Comparison of ENCODE assay signal across 8 mouse cellular contexts in genomic region chr17:24140845-24141424, GRCm38 (mm10). TPM values are rescaled to one million over a fixed set of nuclear protein-coding genes. Genes with fewer than 3 reads are reported as not detected.
DNase-seq lines count a peak whose midpoint lies in the region; ATAC-seq and TF ChIP-seq lines count a peak whose summit lies in the region.

No protein-coding gene starts in this region.

- H3K9me3 ChIP-seq in forebrain, embryonic 10.5 days = no peaks in the 10 kb centered on the region
- H3K9me3 ChIP-seq in lung, embryonic 16.5 days (ENCODE audit: control insufficient read depth, low read length) = no peaks in the 10 kb centered on the region

- peak; percentile 56 for ATAC-seq in lung, embryonic 16.5 days (ENCODE audit: low read depth)
- no peak for ATAC-seq in frontal cortex, adult (ENCODE audit: low TSS enrichment)

- no peak for TF ChIP-seq CTCF in layer of hippocampus, adult 2 months (conservative IDR thresholded peaks at IDR 0.05)

- H3K27me3 ChIP-seq in forebrain, embryonic 10.5 days (ENCODE audit: poor library complexity, severe bottlenecking) = no peaks in the 10 kb centered on the region
- no peaks in the 10 kb centered on the region for H3K27me3 ChIP-seq in lung, embryonic 16.5 days (ENCODE audit: control insufficient read depth, insufficient read depth, low read depth, low read length)

- H3K27ac ChIP-seq in layer of hippocampus, adult 2 months = peak overlapping the region; percentile 98
- peak overlapping the region; percentile 93 for H3K27ac ChIP-seq in forebrain, embryonic 10.5 days
- H3K27ac ChIP-seq in lung, embryonic 16.5 days (ENCODE audit: low read length) = peak overlapping the region; percentile 86

- H3K36me3 ChIP-seq in forebrain, embryonic 10.5 days (replicated peaks) = no peaks in the 10 kb centered on the region; the same call in 1 of the 2 replicates
- no peaks in the 10 kb centered on the region for H3K36me3 ChIP-seq in lung, embryonic 16.5 days (ENCODE audit: control insufficient read depth, insufficient read depth, low read length)

- H3K4me2 ChIP-seq in lung, embryonic 16.5 days (ENCODE audit: low read depth, low read length) = peak overlapping the region; percentile 84

- peak overlapping the region; percentile 91 for H3K4me3 ChIP-seq in layer of hippocampus, adult 2 months
- H3K4me3 ChIP-seq in forebrain, embryonic 10.5 days = peak overlapping the region; percentile 100
- H3K4me3 ChIP-seq in lung, embryonic 16.5 days (ENCODE audit: low read length) = peak overlapping the region; percentile 97

- under 1% methylated on average over 43 of the region's 43 CpGs for WGBS in forebrain, embryonic 10.5 days
- under 1% methylated on average over 24 of the region's 43 CpGs for WGBS in lung, embryonic 16.5 days

- H3K9ac ChIP-seq in lung, embryonic 16.5 days (ENCODE audit: low read length) = peak overlapping the region; percentile 95

- no peak for DNase-seq in layer of hippocampus, adult 2 months (ENCODE audit: low spot score in 2 of 2)
- DNase-seq in layer of hippocampus, postnatal 36 days = no peak
- peak; percentile 38 for DNase-seq in ZHBTc4 (ENCODE audit: low read depth, low spot score)
- DNase-seq in forebrain, embryonic 10.5 days (ENCODE audit: extremely low spot score, low spot score) = no peak
- peak; percentile 63 for DNase-seq in kidney, adult 11 months
- peak; percentile 60 to 67 for DNase-seq in spleen, postnatal 10 days (ENCODE audit: low spot score in 2 of 2)

- H3K4me1 ChIP-seq in forebrain, embryonic 10.5 days = peaks cover 18% of the 10 kb centered on the region
- H3K4me1 ChIP-seq in lung, embryonic 16.5 days (replicated peaks; ENCODE audit: control insufficient read depth, insufficient read depth, low read length) = peaks cover 20% of the 10 kb centered on the region

RNA-seq across cellular contexts. Expression of gene Pdpk1, which starts 9.8 kb away (rescaled TPM):
- 100 to 1,000 TPM in 1 of 2 experiments, 10 to 100 TPM in 1; 97.3 to 109 TPM for total RNA-seq in layer of hippocampus, adult 2 months (2021)
- total RNA-seq in layer of hippocampus, postnatal 36 days (2021) = 100 to 1,000 TPM; 104 to 105 TPM
- 32.6 and 34.3 TPM in 2 replicates for polyA plus RNA-seq in forebrain, embryonic 10.5 days (2016; fragmentation: Nextera tagmentation; extraction: Ambion mirVana)
- 33.1 and 34.9 TPM in 2 replicates for polyA plus RNA-seq in lung, embryonic 16.5 days (2015; fragmentation: Nextera tagmentation; extraction: Ambion mirVana)

RNA-seq across cellular contexts. Expression of gene Amdhd2, which starts 22.6 kb away (rescaled TPM):
- total RNA-seq in layer of hippocampus, adult 2 months (2021) = 10 to 100 TPM; 43.1 to 45.3 TPM
- total RNA-seq in layer of hippocampus, postnatal 36 days (2021) = 10 to 100 TPM; 36.1 to 39.4 TPM
- polyA plus RNA-seq in forebrain, embryonic 10.5 days (2016; fragmentation: Nextera tagmentation; extraction: Ambion mirVana) = 40.2 and 44.7 TPM in 2 replicates
- polyA plus RNA-seq in lung, embryonic 16.5 days (2015; fragmentation: Nextera tagmentation; extraction: Ambion mirVana) = 30.8 TPM in 2 replicates

RNA-seq across cellular contexts. Expression of gene Atp6v0c, which starts 28.6 kb away (rescaled TPM):
- 1,000 to 10,000 TPM; 1,075 to 1,153 TPM for total RNA-seq in layer of hippocampus, adult 2 months (2021)
- total RNA-seq in layer of hippocampus, postnatal 36 days (2021) = 1,000 to 10,000 TPM; 1,151 to 1,277 TPM
- polyA plus RNA-seq in forebrain, embryonic 10.5 days (2016; fragmentation: Nextera tagmentation; extraction: Ambion mirVana) = 419 and 421 TPM in 2 replicates
- polyA plus RNA-seq in lung, embryonic 16.5 days (2015; fragmentation: Nextera tagmentation; extraction: Ambion mirVana) = 462 and 486 TPM in 2 replicates

Comparison
In these comparisons a context has a peak if more than half of its experiments do, and no peak if none do; other contexts are left out.
1. DNase-seq: peak in ZHBTc4 (single experiment), kidney, adult 11 months (single experiment) and spleen, postnatal 10 days (2 of 2); none in layer of hippocampus, adult 2 months (0 of 2), layer of hippocampus, postnatal 36 days (0 of 2) and forebrain, embryonic 10.5 days (single experiment).
2. Peak in every context shown above with its lines, with median percentiles within 50 percentile points of each other: H3K27ac ChIP-seq and H3K4me3 ChIP-seq.